Mouse (Mus musculus) heart, postnatal 14 days (tissue): Measurements from ENCODE around the gene Elmo1. TPM values are rescaled to one million over a fixed set of nuclear protein-coding genes. Genes with fewer than 3 reads are reported as not detected.

ENCODE experiments used
- DNase-seq, 2 experiments: peaks; one replicate each; pipeline ENCODE4 v3.0.0; 2021 to 2022
- intact Hi-C: fragments of 180-260 bp; cut with DNase I; formaldehyde crosslinking; loops from one replicate; pipeline ENCODE4 v1.15.1; 2025
- total RNA-seq, 2 experiments: library from RNA; stranded (reverse); gene quantifications; 2 replicates each; pipeline ENCODE4 v1.2.3; 2021

Gene Elmo1
- total RNA-seq, 2 experiments from 2014 or later: 16.4 to 17.1 TPM

DNA sequence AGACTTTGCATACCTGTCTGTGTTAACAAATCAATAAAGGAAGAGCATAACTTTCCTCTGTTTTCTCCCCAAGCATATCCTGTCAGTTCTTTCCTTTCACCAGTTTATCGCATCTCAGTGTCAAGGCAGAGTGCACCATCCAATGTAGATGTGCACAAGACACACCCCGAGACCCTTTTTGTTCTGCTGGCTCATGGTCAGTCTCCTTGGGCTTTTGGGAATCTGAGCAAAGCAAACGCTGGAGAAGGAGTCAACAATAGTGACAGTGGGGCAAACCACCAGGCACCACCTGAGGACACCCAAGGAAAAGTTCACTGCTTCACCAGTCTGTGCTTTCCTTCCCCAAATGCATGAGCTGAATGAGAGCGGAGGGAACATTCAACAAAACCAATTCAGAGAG, 56.5 kb downstream of the Elmo1 start:
- no peak for DNase-seq
- intact Hi-C loops: loop anchor here (5.0 kb wide), 1 partner anchor 35 kb away; no protein-coding TSS in a partner anchor

DNA sequence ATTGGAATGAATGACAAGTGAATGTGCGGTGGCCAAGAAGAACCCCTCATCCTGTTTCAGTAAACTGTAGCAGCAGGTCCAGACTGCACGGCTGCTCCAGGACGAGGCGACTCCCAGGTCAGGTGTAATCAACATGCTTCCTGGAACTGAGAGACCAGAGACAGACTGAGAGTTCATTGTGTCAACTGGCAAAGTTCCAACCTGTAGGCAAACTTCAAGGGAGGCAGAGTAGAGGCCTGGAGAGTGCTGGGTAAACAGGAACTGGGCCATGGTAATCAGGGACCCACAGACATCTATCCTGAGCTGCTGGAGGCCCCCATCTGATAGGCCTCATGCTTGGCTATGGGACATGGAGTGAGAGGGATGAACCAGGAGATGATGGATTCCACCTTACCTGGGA, 57.3 kb downstream of the Elmo1 start:
- intact Hi-C loops: loop anchor here (5.0 kb wide), 1 partner anchor 35 kb away; no protein-coding TSS in a partner anchor

DNA sequence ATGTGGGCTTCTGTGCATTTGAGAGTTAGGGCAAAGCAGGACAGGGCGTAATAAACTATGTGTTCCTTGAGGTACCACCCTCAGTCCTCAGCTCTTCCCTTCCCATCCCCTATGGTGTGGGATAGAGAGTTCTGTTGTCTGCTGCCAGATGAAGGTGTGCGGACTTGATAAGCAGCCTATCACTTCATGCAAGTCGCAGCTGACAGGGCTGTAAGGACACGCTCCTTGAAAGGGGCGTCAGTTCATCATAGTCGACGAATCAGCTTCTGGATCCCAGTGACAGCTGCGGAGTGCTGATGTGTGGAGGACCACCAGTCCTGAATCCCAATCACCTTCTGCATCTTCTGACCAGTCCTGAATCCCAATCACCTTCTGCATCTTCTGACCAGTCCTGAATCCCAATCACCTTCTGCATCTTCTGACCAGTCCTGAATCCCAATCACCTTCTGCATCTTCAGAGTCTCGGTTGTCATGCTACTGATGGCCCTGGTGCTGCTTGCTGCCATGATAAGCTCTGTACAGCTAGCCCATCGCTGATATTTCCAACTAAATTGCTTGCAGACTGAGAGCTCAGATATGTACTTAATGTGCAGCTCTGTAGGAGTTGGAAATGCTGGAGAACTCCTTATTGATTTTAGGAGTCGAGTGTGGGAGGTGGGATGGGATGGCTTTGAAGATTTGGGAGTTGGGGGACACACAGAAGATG, 59.9 kb downstream of the Elmo1 start:
- no peak for DNase-seq
- intact Hi-C loops: no loop called here

More for the DNA sequence above, 57.3 kb downstream of the Elmo1 start:
- DNase-seq: no peak

DNA sequence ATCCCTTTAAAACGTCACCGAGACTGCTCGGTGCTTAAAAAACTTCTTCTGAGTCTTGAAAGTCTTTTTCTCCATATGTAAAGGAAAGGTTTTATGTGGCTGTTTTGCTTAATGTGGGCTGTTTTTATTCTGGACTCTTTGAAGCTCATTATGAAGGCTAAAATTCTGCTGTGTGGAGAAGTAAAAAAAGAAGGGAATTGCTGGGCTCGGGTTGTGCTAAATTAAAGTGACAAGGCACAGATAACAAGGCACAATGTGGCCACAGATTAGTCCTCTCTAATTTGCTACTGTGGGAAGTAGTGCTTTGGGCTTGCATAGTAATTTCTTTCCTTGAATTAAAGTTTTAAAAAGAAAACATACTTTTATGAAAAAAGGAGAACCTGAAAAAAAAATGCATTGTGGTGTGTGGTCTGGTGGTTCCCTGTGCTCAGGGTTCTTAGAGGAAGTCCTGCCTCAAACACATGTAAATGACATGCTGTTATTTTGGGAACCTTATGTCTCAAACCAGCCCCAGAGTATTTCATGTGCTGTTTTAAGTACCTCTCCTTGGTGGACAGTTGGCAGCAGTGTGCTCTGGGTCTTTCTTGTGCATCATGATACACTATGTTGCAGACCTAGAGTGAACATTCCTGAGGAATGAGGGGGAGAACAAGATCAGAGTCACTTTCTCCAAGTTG, 61.0 kb downstream of the Elmo1 start:
- intact Hi-C loops: no loop called here
- DNase-seq: no peak

- intact Hi-C loops: no loop called here
- DNase-seq: no peak
These were observed 66.7 kb downstream of the Elmo1 start for GRCm38 (mm10) chr13:20157059-20157458.

DNA sequence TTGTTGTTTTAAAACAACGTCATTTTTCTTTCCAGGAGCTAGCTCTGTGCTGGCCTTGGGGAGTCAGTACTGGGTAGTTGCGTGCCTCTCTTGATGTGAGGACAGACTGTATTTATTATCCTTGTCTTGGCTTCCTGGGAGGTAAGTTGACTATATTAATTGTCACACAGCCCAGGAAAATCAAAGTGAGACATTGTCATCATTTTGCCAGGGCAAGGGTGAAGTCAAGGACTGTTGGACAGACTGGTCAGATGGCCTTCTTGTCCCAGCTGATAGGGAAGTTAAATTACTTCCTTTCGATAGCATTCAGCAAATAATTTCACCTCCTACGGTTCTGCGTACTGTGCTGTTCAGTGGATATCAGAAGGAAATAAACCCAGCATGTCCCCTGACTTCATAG, 67.1 kb downstream of the Elmo1 start:
- DNase-seq: no peak

GRCm38 (mm10) chr13:20163339-20163954, 73.1 kb downstream of the Elmo1 start:
- intact Hi-C loops: loop anchor here (2.0 kb wide), 1 partner anchor 17 kb away; no protein-coding TSS in a partner anchor
- DNase-seq: no peak

More for the DNA sequence above, 67.1 kb downstream of the Elmo1 start:
- intact Hi-C loops: no loop called here

- intact Hi-C loops: no loop called here
- DNase-seq: no peak
These were observed 74.4 kb downstream of the Elmo1 start for GRCm38 (mm10) chr13:20164837-20165236.

- peak; percentile 53 to 59 for DNase-seq
- intact Hi-C loops: loop anchor here (5.0 kb wide), 1 partner anchor 37 kb away; no protein-coding TSS in a partner anchor
These were observed 83.7 kb downstream of the Elmo1 start for GRCm38 (mm10) chr13:20173987-20174654.

DNA sequence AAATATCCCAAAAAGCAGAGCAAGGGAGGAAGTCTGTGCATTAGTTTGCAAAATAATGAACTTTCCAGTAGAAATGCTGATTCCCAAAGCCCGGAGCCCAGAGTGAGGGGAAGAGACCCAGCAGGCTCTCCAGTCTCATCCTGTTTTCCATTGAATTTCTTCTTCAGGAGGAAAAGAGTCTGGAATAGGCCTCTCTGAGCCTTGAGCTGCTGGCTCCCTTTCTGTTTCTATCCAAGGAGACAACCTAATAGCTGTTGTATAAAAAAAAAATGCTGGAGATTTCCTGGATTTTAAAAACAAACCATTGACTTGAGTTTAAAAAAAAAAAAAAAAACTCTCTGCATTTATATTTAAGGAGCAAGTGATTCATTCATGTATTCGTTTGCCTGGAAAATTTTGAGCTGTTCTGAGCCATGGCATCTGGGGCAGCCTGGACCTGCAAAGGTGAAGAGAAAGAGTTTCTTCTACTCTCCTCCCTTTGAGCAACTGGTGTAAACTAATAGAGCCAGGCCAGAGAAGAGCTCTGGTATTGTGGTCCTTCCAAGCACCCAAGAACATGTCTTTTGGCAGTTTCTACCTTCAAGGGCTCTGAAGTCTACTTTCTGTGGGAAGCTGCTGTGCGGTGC, 84.4 kb downstream of the Elmo1 start:
- intact Hi-C loops: loop anchor here (5.0 kb wide), 1 partner anchor 37 kb away; no protein-coding TSS in a partner anchor
- DNase-seq: no peak

GRCm38 (mm10) chr13:20180738-20181137, 90.3 kb downstream of the Elmo1 start:
- no peak for DNase-seq
- intact Hi-C loops: loop anchor here (2.0 to 5.0 kb wide), 5 partner anchors 18 to 92 kb away; no protein-coding TSS in a partner anchor

GRCm38 (mm10) chr13:20181321-20181720, 90.9 kb downstream of the Elmo1 start:
- intact Hi-C loops: loop anchor here (2.0 to 5.0 kb wide), 5 partner anchors 19 to 91 kb away; no protein-coding TSS in a partner anchor
- DNase-seq: peak in 1 of 2 experiments; percentile 28

- DNase-seq: peak; percentile 57 to 66
- intact Hi-C loops: loop anchor here (5.0 kb wide), 4 partner anchors 35 to 90 kb away; no protein-coding TSS in a partner anchor
These were observed 91.9 kb downstream of the Elmo1 start for GRCm38 (mm10) chr13:20182239-20182825.

GRCm38 (mm10) chr13:20183512-20184238, 93.3 kb downstream of the Elmo1 start:
- intact Hi-C loops: loop anchor here (5.0 kb wide), 4 partner anchors 36 to 89 kb away; no protein-coding TSS in a partner anchor
- no peak for DNase-seq

DNA sequence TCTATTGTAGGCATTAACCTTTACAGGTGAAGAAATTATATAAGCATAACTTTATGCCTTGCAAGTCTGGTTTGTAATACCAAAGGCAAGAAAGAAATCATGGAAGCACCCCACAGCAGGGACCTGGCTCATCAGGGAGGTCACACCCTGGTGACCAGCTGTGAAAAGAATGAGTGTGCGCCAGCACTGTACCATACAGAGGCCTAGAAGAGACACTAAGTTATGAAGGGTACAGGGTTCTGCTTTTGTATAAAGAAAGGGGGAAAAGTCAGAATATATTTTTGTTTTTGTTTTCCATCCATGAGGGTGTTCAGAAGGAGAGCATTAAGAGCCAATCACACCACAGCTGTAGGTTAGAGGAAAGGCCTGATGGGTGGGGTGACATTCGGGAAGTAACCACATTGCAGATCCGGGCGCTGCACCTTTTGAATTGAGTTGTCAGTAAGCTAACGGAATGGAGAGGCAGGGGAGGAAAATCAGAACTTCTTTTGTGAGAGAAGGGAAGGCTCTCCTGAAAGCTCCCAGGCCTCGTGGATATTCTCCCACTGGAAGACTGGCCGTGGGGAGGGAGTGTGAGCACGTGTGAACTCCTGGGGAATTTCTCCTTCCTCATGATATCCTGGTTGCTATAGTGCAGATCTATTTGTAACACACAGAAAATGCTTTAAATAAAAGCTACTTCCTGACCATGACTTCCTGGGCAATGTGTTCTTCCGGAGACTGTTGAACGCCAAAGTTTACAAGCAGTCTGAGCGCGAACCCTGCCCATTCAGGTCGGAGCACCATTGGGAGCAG, 94.0 kb downstream of the Elmo1 start:
- no peak for DNase-seq
- intact Hi-C loops: loop anchor here (5.0 kb wide), 5 partner anchors 37 to 147 kb away; no protein-coding TSS in a partner anchor

DNA sequence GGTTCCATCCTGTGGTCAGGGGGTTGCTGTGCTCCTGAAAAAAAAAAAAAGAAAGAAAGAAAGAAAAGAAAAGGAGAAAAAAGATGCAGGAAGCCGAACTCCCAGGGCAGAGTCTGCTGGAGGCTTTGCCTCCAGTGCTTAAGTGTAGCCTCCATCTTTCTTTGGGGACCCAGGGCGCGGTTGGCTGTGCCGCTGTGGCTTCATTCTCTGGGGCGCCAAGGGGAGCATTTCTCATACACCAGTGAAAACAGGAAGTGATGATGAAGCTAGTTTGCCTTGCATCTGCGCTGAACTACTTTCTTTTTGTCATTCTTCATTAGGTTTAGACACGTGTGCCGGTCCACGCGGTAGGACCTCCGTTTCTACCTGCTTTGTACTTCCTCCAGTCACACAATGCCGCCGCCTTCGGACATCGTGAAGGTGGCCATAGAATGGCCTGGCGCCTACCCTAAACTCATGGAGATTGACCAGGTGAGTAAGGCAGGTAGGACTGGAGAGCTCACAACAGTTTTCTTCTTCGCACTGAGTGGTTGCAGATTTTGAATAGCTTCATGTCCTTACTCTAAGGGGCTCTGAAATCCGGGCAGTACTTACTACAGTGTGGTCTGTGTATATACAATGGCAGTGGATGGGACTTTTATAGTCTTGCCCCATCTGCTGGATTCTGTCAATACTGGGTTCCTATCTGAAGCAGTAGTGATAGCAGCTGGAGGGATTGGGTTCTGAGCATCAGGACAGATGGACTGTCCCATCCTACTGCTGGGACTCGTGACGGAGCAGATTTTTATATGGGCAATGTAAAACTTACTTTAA, 94.8 kb downstream of the Elmo1 start:
- peak; percentile 25 to 29 for DNase-seq
- intact Hi-C loops: loop anchor here (5.0 kb wide), 1 partner anchor 148 kb away; no protein-coding TSS in a partner anchor

- intact Hi-C loops: loop anchor here (5.0 kb wide), 1 partner anchor 149 kb away; no protein-coding TSS in a partner anchor
These were observed 95.4 kb downstream of the Elmo1 start for GRCm38 (mm10) chr13:20185847-20186213.

More at GRCm38 (mm10) chr13:20185847-20186213, 95.4 kb downstream of the Elmo1 start:
- no peak for DNase-seq
